Mouse (Mus musculus): ENCODE data around the gene Ceacam16.

DNA sequence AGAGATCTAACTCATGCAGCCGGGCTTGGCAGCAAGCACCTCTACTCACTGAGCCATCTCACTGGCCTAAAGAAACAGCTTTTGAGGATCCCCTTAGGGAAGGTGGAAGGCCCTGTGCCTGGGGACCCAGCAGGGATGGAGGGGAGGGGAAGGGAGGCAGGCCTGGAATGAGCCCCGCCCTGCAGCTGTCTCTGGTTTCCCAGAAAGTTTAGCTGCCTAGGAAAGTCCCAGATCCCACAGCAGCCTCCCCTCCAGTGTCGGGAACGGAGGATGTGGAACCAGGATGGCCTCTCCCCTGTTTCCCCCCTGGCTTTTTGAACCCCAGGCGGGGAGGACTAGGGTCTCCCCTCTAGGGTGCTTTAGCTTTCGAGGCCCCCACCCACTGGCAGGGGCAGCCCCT, 34.3 kb downstream of the Ceacam16 start:
- TF ChIP-seq CTCF (IDR thresholded peaks at IDR 0.05; ENCODE audit: control insufficient read depth, insufficient read depth, insufficient replicate concordance, low read depth, low read length) (no peak), POLR2A (IDR thresholded peaks at IDR 0.05; ENCODE audit: control insufficient read depth, low read depth, low read length) (no peak)
